Mouse (Mus musculus): ENCODE results near the gene Hdhd3.

GRCm38 (mm10) chr4:62514995-62515394 lies 11.7 kb upstream of the Hdhd3 start:
- no peak for TF ChIP-seq CTCF (IDR thresholded peaks at IDR 0.05; ENCODE audit: low read depth)
- TF ChIP-seq EP300 (IDR thresholded peaks at IDR 0.05; ENCODE audit: low read depth) = no peak
